Mouse (Mus musculus): Measurements from ENCODE around the gene Slc22a20. TPM values are rescaled to one million over a fixed set of nuclear protein-coding genes. Genes with fewer than 3 reads are reported as not detected.

Gene Slc22a20
- polyA plus RNA-seq, 1 experiment from 2014 or later: not detected

- Histone ChIP-seq H3K27me3 (ENCODE audit: control insufficient read depth, insufficient read depth, low read length) (no peaks in the 10 kb centered on the region), H3K9me3 (ENCODE audit: control insufficient read depth, low read length) (no peaks in the 10 kb centered on the region), H3K4me2 (replicated peaks) (no peak overlapping the region), H3K4me1 (replicated peaks; ENCODE audit: control insufficient read depth, insufficient read depth, low read length) (peaks cover 7% of the 10 kb centered on the region), H3K4me3 (replicated peaks; ENCODE audit: low read length) (no peak overlapping the region), H3K27ac (no peak overlapping the region), H3K36me3 (replicated peaks; ENCODE audit: control insufficient read depth, insufficient read depth) (no peaks in the 10 kb centered on the region), H3K9ac (no peak overlapping the region)
- 88% methylated on average over 7 of the region's 7 CpGs for WGBS
- ATAC-seq (ENCODE audit: low FRiP score) (no peak), DNase-seq (ENCODE audit: low spot score) (no peak)
These were observed 6.1 kb upstream of the Slc22a20 start for GRCm38 (mm10) chr19:5992012-5992411.

GRCm38 (mm10) chr19:5991467-5991866 is 5.5 kb upstream of the Slc22a20 start:
- H3K9me3 ChIP-seq (ENCODE audit: control insufficient read depth, low read length): no peaks in the 10 kb centered on the region
- WGBS: 86% methylated on average over 7 of the region's 7 CpGs
- H3K27me3 ChIP-seq (ENCODE audit: control insufficient read depth, insufficient read depth, low read length): no peaks in the 10 kb centered on the region

GRCm38 (mm10) chr19:5990921-5991320 is 5.0 kb upstream of the Slc22a20 start:
- no peak overlapping the region for H3K9ac ChIP-seq
- H3K27ac ChIP-seq: no peak overlapping the region
- DNase-seq (ENCODE audit: low spot score): no peak
- H3K27me3 ChIP-seq (ENCODE audit: control insufficient read depth, insufficient read depth, low read length): no peaks in the 10 kb centered on the region
- H3K4me3 ChIP-seq (replicated peaks; ENCODE audit: low read length): no peak overlapping the region
- WGBS: 57% methylated on average over 1 of the region's 1 CpGs
- H3K4me2 ChIP-seq (replicated peaks): no peak overlapping the region
- no peaks in the 10 kb centered on the region for H3K9me3 ChIP-seq (ENCODE audit: control insufficient read depth, low read length)
- no peaks in the 10 kb centered on the region for H3K36me3 ChIP-seq (replicated peaks; ENCODE audit: control insufficient read depth, insufficient read depth)
- H3K4me1 ChIP-seq (replicated peaks; ENCODE audit: control insufficient read depth, insufficient read depth, low read length): peaks cover 7% of the 10 kb centered on the region
- no peak for ATAC-seq (ENCODE audit: low FRiP score)

More at GRCm38 (mm10) chr19:5991467-5991866, 5.5 kb upstream of the Slc22a20 start:
- no peak for ATAC-seq (ENCODE audit: low FRiP score)
- Histone ChIP-seq H3K9ac (no peak overlapping the region), H3K27ac (no peak overlapping the region), H3K4me3 (replicated peaks; ENCODE audit: low read length) (no peak overlapping the region), H3K4me2 (replicated peaks) (no peak overlapping the region), H3K4me1 (replicated peaks; ENCODE audit: control insufficient read depth, insufficient read depth, low read length) (peaks cover 7% of the 10 kb centered on the region), H3K36me3 (replicated peaks; ENCODE audit: control insufficient read depth, insufficient read depth) (no peaks in the 10 kb centered on the region)
- DNase-seq (ENCODE audit: low spot score): no peak

GRCm38 (mm10) chr19:5990033-5990432 is 4.1 kb upstream of the Slc22a20 start:
- no peaks in the 10 kb centered on the region for H3K36me3 ChIP-seq (replicated peaks; ENCODE audit: control insufficient read depth, insufficient read depth)
- H3K4me1 ChIP-seq (replicated peaks; ENCODE audit: control insufficient read depth, insufficient read depth, low read length): peaks cover 7% of the 10 kb centered on the region
- ATAC-seq (ENCODE audit: low FRiP score): no peak
- H3K27ac ChIP-seq: no peak overlapping the region
- DNase-seq (ENCODE audit: low spot score): no peak
- H3K4me3 ChIP-seq (replicated peaks; ENCODE audit: low read length): no peak overlapping the region
- no peak overlapping the region for H3K9ac ChIP-seq
- H3K4me2 ChIP-seq (replicated peaks): no peak overlapping the region
- no peaks in the 10 kb centered on the region for H3K27me3 ChIP-seq (ENCODE audit: control insufficient read depth, insufficient read depth, low read length)
- 93% methylated on average over 12 of the region's 12 CpGs for WGBS
- no peaks in the 10 kb centered on the region for H3K9me3 ChIP-seq (ENCODE audit: control insufficient read depth, low read length)

- Histone ChIP-seq H3K27me3 (ENCODE audit: control insufficient read depth, insufficient read depth, low read length) (no peaks in the 10 kb centered on the region), H3K4me1 (replicated peaks; ENCODE audit: control insufficient read depth, insufficient read depth, low read length) (peaks cover 7% of the 10 kb centered on the region), H3K36me3 (replicated peaks; ENCODE audit: control insufficient read depth, insufficient read depth) (no peaks in the 10 kb centered on the region), H3K9ac (peak overlapping the region; percentile 45; the same call in 1 of the 2 replicates), H3K4me2 (replicated peaks) (peak overlapping the region; percentile 42), H3K4me3 (replicated peaks; ENCODE audit: low read length) (no peak overlapping the region), H3K27ac (peak overlapping the region; percentile 67; the same call in 1 of the 2 replicates), H3K9me3 (ENCODE audit: control insufficient read depth, low read length) (no peaks in the 10 kb centered on the region)
- 71% methylated on average over 6 of the region's 6 CpGs for WGBS
- no peak for DNase-seq (ENCODE audit: low spot score)
- ATAC-seq (ENCODE audit: low FRiP score): no peak; the same call in 1 of the 2 replicates
These were observed 3.6 kb upstream of the Slc22a20 start for GRCm38 (mm10) chr19:5989585-5989984.

- Histone ChIP-seq H3K27me3 (ENCODE audit: control insufficient read depth, insufficient read depth, low read length) (no peaks in the 10 kb centered on the region), H3K4me2 (replicated peaks) (peak overlapping the region; percentile 42), H3K27ac (peak overlapping the region; percentile 67), H3K4me1 (replicated peaks; ENCODE audit: control insufficient read depth, insufficient read depth, low read length) (peaks cover 7% of the 10 kb centered on the region), H3K4me3 (replicated peaks; ENCODE audit: low read length) (peak overlapping the region; percentile 9; the same call in 1 of the 2 replicates), H3K9me3 (ENCODE audit: control insufficient read depth, low read length) (no peaks in the 10 kb centered on the region), H3K36me3 (replicated peaks; ENCODE audit: control insufficient read depth, insufficient read depth) (no peaks in the 10 kb centered on the region), H3K9ac (peak overlapping the region; percentile 52; the same call in 1 of the 2 replicates)
- DNase-seq (ENCODE audit: low spot score) (peak; percentile 79), ATAC-seq (ENCODE audit: low FRiP score) (peak; percentile 71; the same call in 1 of the 2 replicates)
- WGBS: 6% methylated on average over 12 of the region's 13 CpGs
These were observed 3.0 kb upstream of the Slc22a20 start for GRCm38 (mm10) chr19:5988815-5989452.

GRCm38 (mm10) chr19:5988027-5988814 is 2.3 kb upstream of the Slc22a20 start:
- 73% methylated on average over 5 of the region's 5 CpGs for WGBS
- DNase-seq (ENCODE audit: low spot score) (no peak), ATAC-seq (ENCODE audit: low FRiP score) (no peak)
- Histone ChIP-seq H3K4me2 (replicated peaks) (no peak overlapping the region), H3K9me3 (ENCODE audit: control insufficient read depth, low read length) (no peaks in the 10 kb centered on the region), H3K27me3 (ENCODE audit: control insufficient read depth, insufficient read depth, low read length) (no peaks in the 10 kb centered on the region), H3K27ac (no peak overlapping the region), H3K4me1 (replicated peaks; ENCODE audit: control insufficient read depth, insufficient read depth, low read length) (peaks cover 7% of the 10 kb centered on the region), H3K9ac (no peak overlapping the region), H3K4me3 (replicated peaks; ENCODE audit: low read length) (no peak overlapping the region), H3K36me3 (replicated peaks; ENCODE audit: control insufficient read depth, insufficient read depth) (no peaks in the 10 kb centered on the region)

GRCm38 (mm10) chr19:5980477-5980876 is 5.5 kb downstream of the Slc22a20 start:
- H3K4me2 ChIP-seq (replicated peaks): no peak overlapping the region
- DNase-seq (ENCODE audit: low spot score) (no peak), ATAC-seq (ENCODE audit: low FRiP score) (no peak)
- no peaks in the 10 kb centered on the region for H3K4me1 ChIP-seq (replicated peaks; ENCODE audit: control insufficient read depth, insufficient read depth, low read length)
- H3K4me3 ChIP-seq (replicated peaks; ENCODE audit: low read length): no peak overlapping the region
- no peak overlapping the region for H3K27ac ChIP-seq
- no peak overlapping the region for H3K9ac ChIP-seq
- no peaks in the 10 kb centered on the region for H3K36me3 ChIP-seq (replicated peaks; ENCODE audit: control insufficient read depth, insufficient read depth)
- no peaks in the 10 kb centered on the region for H3K9me3 ChIP-seq (ENCODE audit: control insufficient read depth, low read length)
- no peaks in the 10 kb centered on the region for H3K27me3 ChIP-seq (ENCODE audit: control insufficient read depth, insufficient read depth, low read length)
- WGBS: 86% methylated on average over 9 of the region's 9 CpGs

- H3K9ac ChIP-seq: no peak overlapping the region
- no peaks in the 10 kb centered on the region for H3K36me3 ChIP-seq (replicated peaks; ENCODE audit: control insufficient read depth, insufficient read depth)
- 77% methylated on average over 3 of the region's 3 CpGs for WGBS
- no peaks in the 10 kb centered on the region for H3K4me1 ChIP-seq (replicated peaks; ENCODE audit: control insufficient read depth, insufficient read depth, low read length)
- H3K27me3 ChIP-seq (ENCODE audit: control insufficient read depth, insufficient read depth, low read length): no peaks in the 10 kb centered on the region
- no peak overlapping the region for H3K4me2 ChIP-seq (replicated peaks)
- H3K27ac ChIP-seq: no peak overlapping the region
- H3K4me3 ChIP-seq (replicated peaks; ENCODE audit: low read length): no peak overlapping the region
- no peaks in the 10 kb centered on the region for H3K9me3 ChIP-seq (ENCODE audit: control insufficient read depth, low read length)
- DNase-seq (ENCODE audit: low spot score) (no peak), ATAC-seq (ENCODE audit: low FRiP score) (no peak)
These were observed 8.2 kb downstream of the Slc22a20 start for GRCm38 (mm10) chr19:5977717-5978116.
